Mouse (Mus musculus): ENCODE data around the gene Rheb. TPM values are rescaled to one million over a fixed set of nuclear protein-coding genes. Genes with fewer than 3 reads are reported as not detected.
"Not testable (repeated sequence)": the region's sequence is repeated elsewhere in the genome, so short reads cannot be mapped to it uniquely, and the experiment has no call there.

The Rheb gene
- total RNA-seq, 2 experiments from 2014 or later = 42.6 to 91.4 TPM

DNA sequence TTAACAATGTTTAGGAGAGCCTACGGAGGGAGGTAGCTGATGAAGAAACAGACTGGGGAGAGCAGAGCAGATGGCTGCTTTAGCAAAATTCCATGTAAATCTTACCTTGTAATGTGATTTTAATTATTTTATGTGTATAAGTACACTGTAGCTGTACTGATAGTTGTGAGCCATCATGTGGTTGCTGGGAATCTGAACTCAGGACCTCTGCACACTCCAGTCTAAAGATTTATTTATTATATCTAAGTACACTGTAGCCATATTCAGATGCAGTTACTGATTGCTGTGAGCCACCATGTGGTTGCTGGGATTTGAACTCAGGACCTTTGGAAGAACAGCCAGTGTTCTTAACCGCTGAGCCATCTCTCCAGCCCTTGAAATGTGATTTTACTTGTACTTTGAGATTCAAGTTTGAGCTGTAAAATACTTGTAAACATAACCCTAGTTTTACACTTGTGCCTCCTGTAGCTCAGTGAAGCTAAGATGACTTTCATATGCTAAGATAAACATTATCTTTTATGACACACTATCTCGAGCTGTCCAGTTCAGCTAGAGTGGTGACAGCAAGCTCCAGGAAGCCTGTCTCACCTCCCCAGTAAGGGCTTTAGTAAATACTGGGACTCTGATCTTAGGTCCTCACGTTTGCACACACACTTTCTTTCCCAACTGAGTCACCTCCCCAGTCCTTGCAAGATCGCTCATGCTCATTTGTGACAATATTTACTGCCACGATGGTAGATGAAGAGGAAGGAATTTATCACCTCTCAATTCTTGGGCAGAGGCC is 40.4 kb downstream of the Rheb start:
- ATAC-seq (replicated peaks; ENCODE audit: low FRiP score, low TSS enrichment, poor library complexity, severe bottlenecking) = peak; percentile 35

GRCm38 (mm10) chr5:24800416-24800815 is 42.0 kb downstream of the Rheb start:
- peak; percentile 67 for ATAC-seq (replicated peaks; ENCODE audit: low FRiP score, low TSS enrichment, poor library complexity, severe bottlenecking)

- no peak for ATAC-seq (replicated peaks; ENCODE audit: low FRiP score, low TSS enrichment, poor library complexity, severe bottlenecking)
Observed at GRCm38 (mm10) chr5:24798639-24799038, 43.8 kb downstream of the Rheb start.

GRCm38 (mm10) chr5:24797858-24798257 is 44.6 kb downstream of the Rheb start:
- no peak for ATAC-seq (replicated peaks; ENCODE audit: low FRiP score, low TSS enrichment, poor library complexity, severe bottlenecking)

- ATAC-seq (replicated peaks; ENCODE audit: low FRiP score, low TSS enrichment, poor library complexity, severe bottlenecking) = no peak
Observed at GRCm38 (mm10) chr5:24792961-24793360, 49.5 kb downstream of the Rheb start.

GRCm38 (mm10) chr5:24782957-24783356 is 59.5 kb downstream of the Rheb start:
- no peak for ATAC-seq (replicated peaks; ENCODE audit: low FRiP score, low TSS enrichment, poor library complexity, severe bottlenecking)

GRCm38 (mm10) chr5:24781048-24781447 is 61.4 kb downstream of the Rheb start:
- ATAC-seq (replicated peaks; ENCODE audit: low FRiP score, low TSS enrichment, poor library complexity, severe bottlenecking) = no peak

DNA sequence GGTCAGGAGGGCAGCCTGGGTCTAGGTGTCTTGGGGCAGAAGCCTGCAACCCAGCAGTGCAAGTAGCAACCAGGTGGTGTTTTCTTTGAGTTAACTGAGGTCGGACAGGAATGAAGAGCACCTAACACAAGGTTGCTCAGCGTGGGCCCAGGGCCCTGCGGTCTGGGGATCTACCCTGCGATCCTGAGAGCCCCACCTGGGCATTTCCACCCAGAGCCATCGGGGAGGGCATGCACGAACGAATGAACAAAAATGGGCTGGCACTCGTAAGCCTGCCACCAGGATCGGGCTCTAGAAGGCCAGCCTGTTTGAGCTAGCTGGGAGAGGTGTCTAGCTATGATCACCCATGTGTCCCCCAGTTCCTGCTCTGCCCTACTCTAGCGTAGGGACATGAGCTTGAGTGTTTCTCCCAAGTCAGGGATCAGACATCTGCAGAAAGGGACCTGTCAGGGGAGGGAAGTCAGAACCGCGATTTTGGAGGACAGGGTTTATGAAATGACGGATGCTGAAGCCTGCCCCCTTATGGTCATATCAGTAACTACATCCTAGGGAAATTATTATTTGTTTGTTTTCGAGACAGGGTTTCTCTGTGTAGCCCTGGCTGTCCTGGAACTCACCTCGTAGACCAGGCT is 62.4 kb downstream of the Rheb start:
- peak; percentile 47 for ATAC-seq (replicated peaks; ENCODE audit: low FRiP score, low TSS enrichment, poor library complexity, severe bottlenecking)

DNA sequence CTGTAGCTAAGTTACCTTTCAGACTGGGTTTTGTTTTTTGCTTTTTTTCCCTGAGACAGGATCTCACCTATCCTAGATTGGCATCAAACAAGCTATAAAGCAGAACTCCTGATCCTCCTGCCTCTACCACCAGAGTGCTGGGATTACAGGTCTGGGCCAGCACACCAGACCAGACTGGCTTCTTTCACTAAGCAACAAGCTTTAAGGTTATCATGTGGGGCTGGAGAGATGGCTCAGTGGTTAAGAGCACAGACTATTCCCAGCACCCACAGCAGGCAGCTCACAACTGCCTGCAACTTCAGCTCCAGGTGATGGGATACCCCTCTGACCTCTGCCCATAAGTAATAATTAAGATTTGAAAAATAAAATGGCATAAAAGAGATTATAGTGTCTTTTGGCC is 63.1 kb downstream of the Rheb start:
- ATAC-seq (replicated peaks; ENCODE audit: low FRiP score, low TSS enrichment, poor library complexity, severe bottlenecking) = no peak

DNA sequence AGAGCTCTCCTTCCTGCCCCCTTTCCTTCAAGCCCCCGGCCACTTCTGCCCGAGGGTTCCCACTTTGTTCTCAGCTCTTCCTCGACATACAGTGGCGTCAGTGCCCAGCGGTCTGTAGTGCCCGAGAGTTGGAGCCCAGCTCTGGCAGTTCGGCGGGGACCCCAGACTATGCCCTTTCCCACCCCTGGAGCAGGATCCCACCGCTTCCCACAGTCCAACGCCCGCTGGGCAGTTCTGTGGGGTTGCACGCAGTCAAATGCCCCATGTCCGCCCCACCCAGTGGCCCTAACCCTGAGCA is 63.6 kb downstream of the Rheb start:
- ATAC-seq (replicated peaks; ENCODE audit: low FRiP score, low TSS enrichment, poor library complexity, severe bottlenecking) = no peak

DNA sequence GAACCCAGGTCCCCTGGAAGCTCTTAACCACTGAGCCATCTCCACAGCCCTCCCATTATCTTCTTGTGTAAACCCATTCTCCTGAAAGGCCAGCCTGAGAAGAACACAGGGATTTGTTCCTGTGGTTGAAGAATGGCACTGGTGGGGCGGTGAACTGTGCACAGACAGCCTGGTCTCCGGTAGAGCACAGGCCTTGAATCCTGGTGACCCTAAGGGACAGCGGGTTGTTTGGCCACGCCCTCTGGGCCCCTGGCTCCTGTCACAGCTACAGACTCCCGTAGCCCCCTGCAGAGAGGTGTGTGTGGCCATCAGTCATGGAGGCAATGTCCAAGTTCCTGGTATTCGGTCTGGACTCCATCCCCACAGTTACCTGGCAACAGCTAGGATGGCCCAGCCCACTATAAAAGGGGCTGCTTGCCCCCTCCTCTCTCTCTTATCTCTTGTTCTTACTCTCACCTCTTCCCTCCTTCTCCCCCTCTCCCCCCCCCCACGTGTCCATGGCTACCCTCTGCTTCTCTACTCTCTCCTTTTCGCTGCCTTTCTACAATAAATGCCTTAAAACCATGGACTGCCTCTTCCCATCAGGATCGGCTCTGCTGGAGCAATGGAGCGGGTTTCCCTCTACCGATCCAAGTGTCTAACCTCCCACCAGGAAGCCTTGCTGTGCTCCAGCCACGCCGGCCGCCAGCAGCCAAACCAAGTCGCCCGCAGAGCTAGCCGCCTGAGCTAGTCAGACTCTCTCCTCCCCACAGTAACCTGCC is 64.2 kb downstream of the Rheb start:
- no peak for ATAC-seq (replicated peaks; ENCODE audit: low FRiP score, low TSS enrichment, poor library complexity, severe bottlenecking)

- 0 out of 2 replicates have a peak, but pooled peaks have one; percentile 44 for ATAC-seq (replicated peaks; ENCODE audit: low FRiP score, low TSS enrichment, poor library complexity, severe bottlenecking)
Observed at GRCm38 (mm10) chr5:24776681-24777080, 65.7 kb downstream of the Rheb start.

- ATAC-seq (replicated peaks; ENCODE audit: low FRiP score, low TSS enrichment, poor library complexity, severe bottlenecking) = not testable (repeated sequence)
Observed at GRCm38 (mm10) chr5:24774549-24774948, 67.9 kb downstream of the Rheb start.

GRCm38 (mm10) chr5:24757816-24758215 is 84.6 kb downstream of the Rheb start, which contains the start of gene Crygn:
Crygn (minus strand) TSS chr5:24758008.
- no peak for ATAC-seq (replicated peaks; ENCODE audit: low FRiP score, low TSS enrichment, poor library complexity, severe bottlenecking)

- ATAC-seq (replicated peaks; ENCODE audit: low FRiP score, low TSS enrichment, poor library complexity, severe bottlenecking) = no peak
Observed at GRCm38 (mm10) chr5:24756931-24757330, 85.5 kb downstream of the Rheb start.

Other genes starting within 250 kb of the Rheb start
- gene Smarcd3, start 218.2 kb downstream of the Rheb start, total RNA-seq (2014; fragmentation: Nextera tagmentation) = not detected in 2 replicates
- gene Smarcd3, start 218.2 kb downstream of the Rheb start, total RNA-seq (2017) = not detected in 2 replicates
- 18.4 and 22.4 TPM in 2 replicates for gene Nub1, start 157.1 kb downstream of the Rheb start, total RNA-seq (2014; fragmentation: Nextera tagmentation)
- 24.3 and 40.1 TPM in 2 replicates for gene Nub1, start 157.1 kb downstream of the Rheb start, total RNA-seq (2017)
- 0.32 TPM in 1 of 2 replicates, not detected in the other for gene Wdr86, start 111.9 kb downstream of the Rheb start, total RNA-seq (2014; fragmentation: Nextera tagmentation)
- gene Wdr86, start 111.9 kb downstream of the Rheb start, total RNA-seq (2017) = 0.42 TPM in 1 of 2 replicates, not detected in the other
- gene Crygn, start 84.6 kb downstream of the Rheb start, total RNA-seq (2014; fragmentation: Nextera tagmentation) = not detected in 2 replicates
- not detected in 2 replicates for gene Crygn, start 84.6 kb downstream of the Rheb start, total RNA-seq (2017)

Data from megakaryocyte-erythroid progenitor cell, adult 5-6 weeks (primary cell).